Mouse (Mus musculus): ENCODE measurements at regions not wholly inside any gene's neighbourhood (a gene's known extent, or its start where the extent isn't known, plus 50 kb on each side); places are given as distances from the start of the nearest gene placed in this dataset.

- no peak for DNase-seq (ENCODE audit: low spot score in 2 of 2)
These were observed 286.9 kb upstream of the Gprin3 start for GRCm38 (mm10) chr6:59713004-59713403.

GRCm38 (mm10) chr6:59684985-59685384, 258.9 kb upstream of the Gprin3 start:
- no peak for DNase-seq (ENCODE audit: low spot score in 2 of 2)

- peak in 1 of 2 experiments; percentile 7 for DNase-seq (ENCODE audit: low spot score in 2 of 2)
These were observed 241.3 kb upstream of the Gprin3 start for GRCm38 (mm10) chr6:59667356-59667755.
